Mouse (Mus musculus): Measurements from ENCODE around the gene Tmem63c.

The Tmem63c gene

GRCm38 (mm10) chr12:87021040-87021439, at the start of gene Tmem63c:
TSS of gene Tmem63c (plus strand) at chr12:87021340.
- DNase-seq: no peak

DNA sequence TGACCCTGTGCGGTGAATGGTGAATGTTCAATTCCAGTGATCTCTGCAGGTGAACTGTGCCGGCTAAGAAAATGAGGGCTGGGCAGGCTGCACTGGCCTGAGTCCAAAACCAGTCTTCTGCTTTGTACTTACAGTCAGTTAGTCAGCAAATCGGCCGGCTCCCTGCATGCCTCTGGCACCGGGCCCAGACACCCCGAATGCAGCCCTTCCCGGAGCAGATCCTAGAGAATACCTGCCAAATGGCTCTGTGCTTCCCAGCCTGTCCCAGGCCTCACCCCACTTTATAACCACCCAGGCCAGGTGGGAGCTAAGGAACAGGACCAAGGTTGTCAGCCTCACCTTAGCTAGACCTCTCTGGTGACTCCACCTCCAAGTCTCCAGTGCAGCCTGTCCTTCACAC, 47.9 kb upstream of the Tmem63c start:
- peak; percentile 72 for DNase-seq

GRCm38 (mm10) chr12:86973706-86974105, 47.4 kb upstream of the Tmem63c start:
- DNase-seq: no peak

GRCm38 (mm10) chr12:86974387-86975288, 46.5 kb upstream of the Tmem63c start:
- peak; percentile 84 for DNase-seq

DNA sequence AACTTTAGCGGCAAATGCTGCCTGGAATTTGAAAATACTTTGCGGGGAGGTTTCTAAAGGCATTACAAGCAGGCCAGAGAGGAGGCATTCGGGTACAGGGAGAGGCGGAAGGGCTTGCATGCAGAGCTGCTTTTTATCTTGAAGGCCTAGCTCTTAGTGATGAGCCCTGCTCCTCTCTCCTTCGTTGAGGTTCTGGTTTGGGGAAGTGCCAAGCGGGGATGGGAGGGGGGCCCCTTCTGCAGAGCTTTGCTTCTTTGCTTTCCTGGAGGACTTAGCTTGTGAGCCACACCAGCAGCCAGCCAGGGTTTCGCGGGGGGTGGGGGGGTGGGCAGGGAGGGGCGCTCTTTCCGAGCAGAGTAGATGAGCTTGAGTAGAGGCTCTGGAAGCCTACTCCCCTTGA, 45.4 kb upstream of the Tmem63c start:
- no peak for DNase-seq

- no peak for DNase-seq
These were observed 44.5 kb upstream of the Tmem63c start for GRCm38 (mm10) chr12:86976511-86977168.

- no peak for DNase-seq
These were observed 43.3 kb upstream of the Tmem63c start for GRCm38 (mm10) chr12:86977833-86978232.

DNA sequence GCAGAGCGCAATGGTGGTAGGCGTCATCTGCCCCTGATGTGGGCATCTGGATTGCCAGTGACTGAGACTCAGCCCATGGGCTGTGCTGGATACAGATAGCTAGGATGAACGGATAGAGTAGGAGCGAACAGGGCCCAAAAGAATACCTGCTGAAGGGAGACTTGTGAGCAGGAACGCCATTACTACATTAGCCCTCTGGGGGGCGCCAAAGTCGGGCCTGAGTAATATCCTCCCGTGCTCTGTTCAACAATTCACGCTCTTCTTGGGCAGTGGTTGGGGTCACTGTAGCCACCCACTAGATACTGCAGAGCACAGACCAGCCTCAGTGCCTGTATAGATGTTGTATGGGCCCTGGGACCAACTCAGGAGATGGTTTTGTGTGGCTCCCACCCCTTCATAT, 40.0 kb upstream of the Tmem63c start:
- DNase-seq: no peak

DNA sequence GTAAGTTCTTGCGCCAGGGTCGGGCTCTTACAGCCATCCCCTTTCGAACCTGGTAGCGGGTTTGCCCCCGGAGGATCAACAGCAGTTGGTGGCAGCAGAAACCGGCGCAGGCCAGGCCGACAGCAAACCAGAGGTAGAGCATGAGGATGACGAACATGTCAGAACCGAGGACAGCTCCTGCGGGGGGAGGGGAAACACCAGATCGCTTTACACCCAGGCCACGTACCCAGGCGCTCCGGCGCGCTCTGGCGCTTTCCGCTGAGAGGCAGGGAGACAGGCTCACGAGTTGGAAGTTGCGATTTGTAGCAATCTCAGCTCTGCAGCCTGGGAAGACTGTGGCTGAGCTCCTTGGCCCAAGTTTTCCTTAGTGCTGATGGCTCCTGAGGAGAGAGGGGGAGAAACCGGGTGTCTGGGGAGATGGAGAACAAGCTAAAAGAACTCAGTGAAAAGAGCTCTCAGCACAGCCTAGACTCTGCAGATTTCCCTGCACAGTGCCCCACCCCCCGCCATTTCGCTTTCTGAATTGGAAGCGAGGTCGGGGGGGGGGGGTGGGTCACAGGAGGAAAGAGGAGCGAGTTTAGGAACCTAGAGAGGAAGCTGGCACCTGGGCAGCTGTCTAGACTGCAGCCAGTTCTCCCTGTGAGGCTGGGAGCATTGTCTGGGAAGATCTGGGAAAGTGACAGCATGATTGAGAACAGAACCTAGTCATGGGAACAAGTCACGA, 37.5 kb upstream of the Tmem63c start:
- DNase-seq: peak; percentile 70

GRCm38 (mm10) chr12:86984194-86984555, 37.0 kb upstream of the Tmem63c start:
- DNase-seq: peak; percentile 62

GRCm38 (mm10) chr12:86986562-86986961, 34.6 kb upstream of the Tmem63c start:
- no peak for DNase-seq

DNA sequence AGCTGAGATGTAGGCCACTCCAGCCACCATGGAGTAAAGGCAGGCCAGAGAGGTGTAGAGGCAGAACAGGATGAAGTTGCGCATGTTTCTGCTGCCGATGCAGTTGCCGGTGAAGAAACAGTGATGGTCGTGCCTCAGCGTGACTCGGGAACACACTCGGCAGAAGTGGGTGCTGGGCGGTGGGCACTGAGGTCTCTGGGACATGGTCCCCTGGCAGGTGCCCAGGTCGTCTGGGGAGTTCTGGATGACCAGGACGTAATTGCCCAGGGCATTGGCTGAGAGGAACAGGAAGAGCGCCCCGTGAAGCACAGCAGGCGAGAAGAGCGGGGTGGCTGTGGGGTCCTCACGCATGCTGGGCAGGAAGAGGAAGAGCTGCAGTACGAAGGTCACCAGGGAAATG, 32.9 kb upstream of the Tmem63c start:
- DNase-seq: no peak

DNA sequence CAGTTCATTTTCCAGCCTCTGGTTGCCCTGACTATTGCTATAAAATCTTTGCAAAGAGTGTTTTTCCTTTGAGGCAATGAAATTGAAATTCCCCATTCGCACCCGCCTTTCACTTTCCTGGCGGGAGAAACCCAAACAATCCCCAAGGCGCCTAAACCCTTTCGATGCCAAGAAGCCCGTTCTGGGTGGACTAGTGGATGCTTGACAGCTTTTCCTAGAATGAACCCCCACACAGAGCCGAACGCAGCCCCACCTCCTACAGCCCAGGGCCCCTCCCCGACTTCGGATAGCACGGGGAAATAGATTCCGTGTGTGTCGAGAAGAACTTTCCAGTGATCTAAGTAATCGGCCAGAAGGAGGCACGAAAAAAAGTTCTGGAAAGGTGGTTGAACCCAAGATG, 31.8 kb upstream of the Tmem63c start:
- peak; percentile 45 for DNase-seq

DNA sequence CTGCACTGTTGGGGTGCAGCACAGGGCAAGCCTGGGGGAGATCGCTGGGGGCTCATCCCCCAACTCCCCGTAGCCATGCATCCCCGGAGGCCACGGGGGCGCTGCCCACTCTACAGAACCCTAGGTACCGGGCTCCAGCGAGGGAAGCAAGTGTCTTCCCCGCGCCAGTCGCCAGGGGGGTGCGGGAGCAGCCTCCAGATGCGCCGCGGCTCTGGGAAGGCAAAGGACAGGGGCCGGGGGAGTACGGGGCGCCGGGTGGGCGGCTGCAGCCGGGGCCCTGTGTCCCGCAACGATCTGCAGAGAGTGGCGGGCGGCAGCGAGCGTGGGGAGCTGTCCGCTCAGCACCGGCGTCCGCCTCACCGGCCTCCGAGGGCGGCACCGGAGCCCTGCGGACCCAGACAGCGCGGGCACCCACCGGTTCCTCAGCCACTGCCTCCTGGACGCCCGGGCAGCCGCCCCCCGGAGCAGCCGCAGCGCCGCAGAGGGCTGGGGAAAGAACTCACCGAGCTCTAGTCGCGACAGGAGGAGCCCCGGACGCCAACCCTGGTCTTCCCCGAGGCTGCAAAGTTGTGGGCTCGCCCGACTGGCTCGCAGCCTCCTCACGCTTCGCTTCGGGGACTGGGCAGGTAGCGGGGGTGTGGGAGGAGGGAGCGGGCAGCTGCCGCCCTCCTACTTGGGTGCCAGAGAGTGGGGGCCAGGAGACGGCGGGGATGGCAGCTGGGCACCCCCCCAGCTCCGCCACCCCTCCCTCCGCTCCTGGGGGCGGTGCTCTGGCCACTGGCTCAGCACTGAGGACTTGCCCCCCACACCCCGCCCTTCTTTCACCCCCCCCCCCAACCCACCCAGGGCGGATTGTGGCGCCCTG, 31.0 kb upstream of the Tmem63c start, which contains the start of gene Zdhhc22:
TSS of gene Zdhhc22 (minus strand) at position 541 of the 865 bp plus-strand sequence.
- DNase-seq: peak; percentile 41

- DNase-seq: no peak
These were observed 30.4 kb upstream of the Tmem63c start for GRCm38 (mm10) chr12:86990755-86991110.

- no peak for DNase-seq
These were observed 27.0 kb upstream of the Tmem63c start for GRCm38 (mm10) chr12:86994166-86994565.

- no peak for DNase-seq
These were observed 26.4 kb upstream of the Tmem63c start for GRCm38 (mm10) chr12:86994776-86995175.

DNA sequence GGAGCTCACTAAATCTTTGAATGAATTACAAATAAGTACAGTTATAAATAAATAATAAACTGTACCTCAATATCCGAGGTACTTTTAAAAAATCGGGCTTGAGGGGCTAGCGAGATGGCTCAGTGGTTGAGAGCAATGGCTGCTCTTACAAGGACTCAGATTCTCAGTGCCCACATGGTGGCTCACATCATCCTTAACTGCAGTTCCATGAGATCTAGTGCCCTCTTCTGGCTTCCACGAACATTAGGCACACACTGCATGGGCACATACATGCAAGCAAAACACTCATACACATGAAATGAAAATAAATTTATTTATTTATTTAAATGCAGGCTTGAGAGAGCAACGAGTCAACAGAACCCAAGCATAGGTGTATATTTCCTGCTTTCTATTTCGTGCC, 25.2 kb upstream of the Tmem63c start:
- no peak for DNase-seq

DNA sequence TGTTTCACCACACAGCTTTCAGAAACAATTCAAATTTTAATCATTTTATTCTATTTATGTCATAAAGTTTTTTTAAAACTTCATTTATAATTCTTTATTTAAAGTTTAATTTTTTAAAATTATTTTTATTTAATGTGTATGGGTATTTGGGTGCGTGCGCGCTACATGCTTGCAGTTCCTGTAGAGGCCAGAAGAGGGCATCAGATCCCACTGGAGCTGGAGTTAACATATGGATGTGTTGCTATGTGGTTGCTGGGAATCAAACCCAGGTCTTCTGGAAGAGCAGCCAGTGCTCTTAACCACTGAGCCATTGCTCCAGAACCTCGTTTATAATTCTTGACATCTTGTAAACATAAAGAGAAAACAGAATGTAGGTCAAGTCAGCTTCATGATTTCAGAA, 22.4 kb upstream of the Tmem63c start:
- DNase-seq: no peak

DNA sequence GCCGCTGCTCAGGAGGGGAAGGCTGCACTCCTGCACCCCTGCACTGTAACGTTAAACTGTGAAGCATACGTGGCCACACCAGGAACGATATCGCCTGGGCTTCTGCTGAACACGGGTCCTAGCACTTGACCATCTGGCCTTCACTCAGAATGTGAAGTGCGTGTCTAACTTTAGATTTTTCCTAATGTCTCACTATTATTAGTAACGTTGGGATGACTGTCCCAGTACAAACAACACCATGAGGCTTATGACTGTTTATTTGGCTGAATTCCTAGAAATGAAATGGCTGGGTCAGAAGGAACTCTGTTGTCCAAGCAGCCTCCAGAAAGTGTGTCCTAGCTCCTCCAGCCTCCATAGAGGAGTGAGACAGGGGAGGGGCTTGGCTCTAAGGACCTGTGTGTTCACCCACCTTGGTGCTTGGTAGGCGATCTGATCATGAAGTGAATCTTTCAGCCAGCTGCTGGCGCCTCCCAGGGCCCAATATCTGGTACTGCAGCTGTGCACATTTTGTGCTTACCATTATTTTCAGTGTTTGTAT, 21.8 kb upstream of the Tmem63c start:
- DNase-seq: peak; percentile 62

DNA sequence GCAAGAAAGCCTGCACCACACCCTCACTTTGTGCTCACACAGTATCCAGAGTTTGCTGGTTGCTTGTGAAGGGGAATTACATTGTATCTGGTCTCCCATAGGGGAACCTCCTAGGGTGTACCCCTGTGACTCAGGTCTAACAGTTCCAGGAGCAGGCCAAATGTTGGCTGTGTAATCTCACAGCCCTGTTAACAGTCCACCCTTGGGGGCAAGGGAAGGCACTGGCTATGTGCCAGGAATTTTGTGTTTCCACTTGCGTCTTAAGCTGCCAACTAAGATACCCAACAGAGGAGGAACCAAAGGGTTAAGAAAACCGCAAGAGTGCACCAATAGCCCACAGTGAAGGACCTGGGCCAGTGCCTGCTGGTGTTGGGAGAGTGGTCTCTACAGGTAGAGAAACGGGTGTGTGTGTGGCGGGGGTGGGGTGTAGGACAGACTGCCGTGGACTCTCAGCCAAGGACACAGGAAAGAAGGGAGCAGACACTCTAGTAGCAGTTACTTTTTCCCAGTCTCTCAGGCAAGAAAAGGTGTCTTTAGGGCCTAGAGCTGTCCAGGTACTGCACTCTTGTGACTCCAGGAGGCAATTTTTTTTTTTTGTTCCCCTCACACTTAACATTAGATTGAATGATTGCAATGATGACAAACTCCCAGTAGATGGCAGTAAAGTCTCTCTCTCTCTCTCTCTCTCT, 20.8 kb upstream of the Tmem63c start:
- no peak for DNase-seq

GRCm38 (mm10) chr12:87000840-87001176, 20.3 kb upstream of the Tmem63c start:
- DNase-seq: no peak

Data from lung, postnatal 10 days (tissue).